Mouse (Mus musculus) hindbrain, embryonic 15.5 days (tissue): ENCODE data around the gene Map4k5. TPM values are rescaled to one million over a fixed set of nuclear protein-coding genes. Genes with fewer than 3 reads are reported as not detected.

Experiments used
- ATAC-seq: fragments of 200-750 bp; cut with Nextera tagmentation; 2 replicates; pipeline ENCODE4 v1.8.0; 2017; ENCODE audit warnings: low read depth, moderate number of reproducible peaks, moderate TSS enrichment; ENCODE audit not compliant: low FRiP score
- H3K27ac ChIP-seq: fragments of 300-500 bp; sonication (generic); replicated peaks from 2 replicates; pipeline ENCODE4 v1.5.1; 2015; ENCODE audit warnings: mild to moderate bottlenecking, inconsistent platforms
- H3K27me3 ChIP-seq: fragments of 300-500 bp; sonication (generic); 2 replicates; pipeline ENCODE4 v1.6.1; 2015; ENCODE audit warnings: control low read depth, inconsistent platforms
- H3K36me3 ChIP-seq: fragments of 300-500 bp; sonication (generic); 2 replicates; pipeline ENCODE4 v1.6.1; 2015; ENCODE audit warnings: control low read depth, inconsistent platforms
- H3K4me1 ChIP-seq: fragments of 300-500 bp; sonication (generic); replicated peaks from 2 replicates; pipeline ENCODE4 v1.6.1; 2015; ENCODE audit warnings: control low read depth, inconsistent platforms
- H3K4me2 ChIP-seq: fragments of 300-500 bp; sonication (generic); 2 replicates; pipeline ENCODE4 v1.6.1; 2015; ENCODE audit warnings: moderate library complexity, mild to moderate bottlenecking, inconsistent platforms
- H3K4me3 ChIP-seq: fragments of 300-500 bp; sonication (generic); 2 replicates; pipeline ENCODE4 v1.5.1; 2015; ENCODE audit warnings: mild to moderate bottlenecking, inconsistent platforms
- H3K9ac ChIP-seq: fragments of 300-500 bp; sonication (generic); 2 replicates; pipeline ENCODE4 v1.6.1; 2015; ENCODE audit warnings: inconsistent platforms
- H3K9me3 ChIP-seq: fragments of 300-500 bp; sonication (generic); 2 replicates; pipeline ENCODE4 v1.6.1; 2016; ENCODE audit warnings: control low read depth, inconsistent platforms
- WGBS: fragments of 180-500 bp; shearing (Covaris S2); methylation state at CpG from one replicate; pipeline ENCODE4 v1.1.7; 2015; 5-methylcytosine and 5-hydroxymethylcytosine counted together
- polyA plus RNA-seq: library from polyadenylated mRNA; unstranded; fragments of >200 nt; fragmentation: Nextera tagmentation; extraction: Ambion mirVana; gene quantifications from 2 replicates; pipeline ENCODE4 v1.2.1, GENCODE M21; 2015

Map4k5 gene
- polyA plus RNA-seq, 1 experiment from 2014 or later: 26.6 TPM

DNA sequence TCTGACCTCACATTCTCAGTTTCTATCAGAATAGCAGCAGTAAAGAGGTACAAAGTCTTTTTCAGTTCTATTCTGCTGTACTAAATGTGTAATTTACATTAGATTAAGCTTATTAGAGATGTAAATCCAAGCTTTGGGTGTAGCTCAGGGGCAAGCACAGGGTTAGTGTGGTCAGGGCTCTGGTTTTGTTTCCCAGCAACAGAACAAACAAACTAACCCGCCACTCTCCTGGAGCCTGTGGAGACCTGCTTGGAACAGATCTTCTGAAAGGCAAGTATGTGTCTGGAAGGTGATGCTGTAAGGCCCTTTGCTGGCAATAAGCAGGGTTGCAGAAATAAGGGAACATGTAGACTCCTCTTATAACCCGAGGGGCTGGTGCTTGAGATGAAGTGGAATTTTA is 64.8 kb downstream of the Map4k5 start:
- Histone ChIP-seq H3K27ac (no peak overlapping the region), H3K9me3 (no peaks in the 10 kb centered on the region), H3K4me3 (no peak overlapping the region), H3K36me3 (peaks cover 45% of the 10 kb centered on the region), H3K9ac (no peak overlapping the region), H3K27me3 (no peaks in the 10 kb centered on the region), H3K4me1 (no peaks in the 10 kb centered on the region), H3K4me2 (no peak overlapping the region)
- ATAC-seq: no peak
- 65% methylated on average over 2 of the region's 2 CpGs for WGBS

DNA sequence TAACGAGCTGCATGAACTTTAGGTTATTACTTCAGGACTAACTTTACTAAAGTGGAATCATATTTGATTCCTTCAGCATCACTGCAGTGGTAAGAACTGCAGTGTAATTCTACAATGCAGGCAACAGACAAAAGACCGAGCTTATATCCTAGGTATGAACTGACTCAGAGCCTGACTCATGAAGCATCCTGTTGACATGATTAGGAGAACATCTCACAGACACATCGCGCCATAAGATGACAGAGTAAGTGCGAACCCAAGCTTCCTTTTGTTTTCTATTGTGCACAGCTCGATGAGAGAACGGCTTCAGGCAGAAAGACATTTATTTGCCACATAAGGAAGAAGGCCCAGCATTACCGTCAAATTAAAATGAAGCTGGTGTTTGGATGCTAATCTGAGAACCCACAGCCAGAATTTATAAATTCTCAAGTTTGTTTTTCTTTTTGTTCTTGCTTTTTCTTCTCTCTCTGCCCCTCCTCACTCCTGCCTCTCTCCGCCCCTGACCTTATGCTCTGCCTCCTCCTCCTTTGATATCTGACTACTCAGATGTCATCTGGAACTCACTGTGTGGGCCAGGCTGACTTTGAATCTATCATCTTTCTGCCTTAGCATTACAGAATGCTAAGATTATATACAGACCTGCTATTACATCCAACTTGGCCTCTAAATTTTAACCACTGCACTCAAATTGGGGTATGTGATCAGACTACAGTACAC is 68.0 kb downstream of the Map4k5 start:
- Histone ChIP-seq H3K4me1 (no peaks in the 10 kb centered on the region), H3K4me2 (no peak overlapping the region), H3K9me3 (no peaks in the 10 kb centered on the region), H3K27me3 (no peaks in the 10 kb centered on the region), H3K9ac (no peak overlapping the region), H3K4me3 (no peak overlapping the region), H3K27ac (no peak overlapping the region), H3K36me3 (peaks cover 61% of the 10 kb centered on the region)
- ATAC-seq: no peak
- WGBS: 83% methylated on average over 9 of the region's 9 CpGs

DNA sequence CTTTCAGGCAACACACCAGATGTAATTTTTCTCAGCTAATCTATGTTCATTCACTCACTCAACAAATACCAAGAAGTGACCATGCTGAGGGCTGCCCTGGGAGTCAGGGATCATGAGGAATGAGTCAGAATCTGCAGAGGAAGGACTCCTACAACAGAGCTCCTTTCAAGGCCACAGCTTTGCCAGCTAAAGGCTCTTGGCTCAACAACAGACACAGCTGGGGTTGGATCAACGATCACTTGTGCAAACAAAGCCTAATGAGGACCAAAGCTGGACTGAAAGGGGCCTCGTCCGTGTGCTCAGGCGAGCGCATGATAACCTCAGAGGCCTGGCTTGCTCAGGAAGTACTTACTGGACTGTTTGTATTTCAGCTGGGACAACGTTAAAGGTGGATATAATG is 78.7 kb downstream of the Map4k5 start:
- H3K4me1 ChIP-seq: 0 out of 2 replicates have a peak, but pooled peaks cover 8% of the 10 kb centered on the region
- no peak overlapping the region for H3K9ac ChIP-seq
- 45% methylated on average over 6 of the region's 6 CpGs for WGBS
- H3K27ac ChIP-seq: 0 out of 2 replicates have a peak overlapping the region, but pooled peaks have one; percentile 25
- no peaks in the 10 kb centered on the region for H3K27me3 ChIP-seq
- H3K36me3 ChIP-seq: peaks cover 46% of the 10 kb centered on the region
- no peak overlapping the region for H3K4me2 ChIP-seq
- no peaks in the 10 kb centered on the region for H3K9me3 ChIP-seq
- ATAC-seq: no peak
- H3K4me3 ChIP-seq: no peak overlapping the region

DNA sequence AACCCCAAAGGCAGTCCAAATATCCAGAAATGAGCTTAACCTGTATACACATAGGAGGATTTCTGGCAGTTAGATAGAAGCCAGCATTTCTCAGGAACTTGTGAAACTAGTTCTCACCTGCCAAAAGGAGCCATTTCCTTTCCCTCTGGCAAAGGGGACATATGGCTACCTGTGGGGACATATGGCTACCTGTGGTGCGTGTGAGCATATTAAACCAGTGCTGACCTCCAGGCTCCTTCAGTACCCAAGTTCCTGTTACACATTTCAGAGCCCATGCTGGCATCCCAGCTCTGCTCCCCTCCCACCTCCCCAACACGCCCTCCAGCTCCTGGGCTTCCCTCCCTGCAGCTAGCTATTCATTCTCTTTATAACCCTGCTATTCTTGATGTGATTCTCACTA is 79.4 kb downstream of the Map4k5 start:
- H3K9ac ChIP-seq: no peak overlapping the region
- peaks cover 40% of the 10 kb centered on the region for H3K36me3 ChIP-seq
- H3K4me2 ChIP-seq: no peak overlapping the region
- 0 out of 2 replicates have a peak, but pooled peaks cover 8% of the 10 kb centered on the region for H3K4me1 ChIP-seq
- H3K4me3 ChIP-seq: no peak overlapping the region
- H3K27me3 ChIP-seq: no peaks in the 10 kb centered on the region
- ATAC-seq: no peak
- H3K27ac ChIP-seq: no peak overlapping the region
- H3K9me3 ChIP-seq: no peaks in the 10 kb centered on the region
- WGBS: 75% methylated on average over 2 of the region's 2 CpGs

DNA sequence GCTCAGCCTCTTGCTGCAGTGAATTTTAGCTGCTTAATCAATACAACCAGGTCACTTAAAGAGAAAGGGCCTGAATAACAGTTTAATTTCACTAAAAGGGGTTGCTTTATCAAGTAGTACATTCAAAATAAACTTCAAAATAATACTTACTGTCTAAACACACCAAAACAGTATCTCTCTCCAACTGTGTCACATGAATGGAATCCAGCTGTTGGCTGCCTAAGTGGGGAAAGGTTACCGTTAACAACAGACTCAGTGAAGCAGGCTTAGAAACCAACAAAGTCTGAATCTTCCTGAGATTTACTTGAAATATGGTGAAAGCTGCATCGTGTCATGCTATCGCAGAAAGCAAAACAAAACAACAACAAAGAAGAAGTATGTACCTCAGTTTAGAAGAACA is 80.0 kb downstream of the Map4k5 start:
- Histone ChIP-seq H3K9me3 (no peaks in the 10 kb centered on the region), H3K4me1 (0 out of 2 replicates have a peak, but pooled peaks cover 8% of the 10 kb centered on the region), H3K9ac (no peak overlapping the region), H3K27ac (no peak overlapping the region), H3K4me3 (no peak overlapping the region), H3K27me3 (no peaks in the 10 kb centered on the region), H3K36me3 (peaks cover 39% of the 10 kb centered on the region), H3K4me2 (no peak overlapping the region)
- WGBS: 82% methylated on average over 3 of the region's 3 CpGs
- no peak for ATAC-seq

DNA sequence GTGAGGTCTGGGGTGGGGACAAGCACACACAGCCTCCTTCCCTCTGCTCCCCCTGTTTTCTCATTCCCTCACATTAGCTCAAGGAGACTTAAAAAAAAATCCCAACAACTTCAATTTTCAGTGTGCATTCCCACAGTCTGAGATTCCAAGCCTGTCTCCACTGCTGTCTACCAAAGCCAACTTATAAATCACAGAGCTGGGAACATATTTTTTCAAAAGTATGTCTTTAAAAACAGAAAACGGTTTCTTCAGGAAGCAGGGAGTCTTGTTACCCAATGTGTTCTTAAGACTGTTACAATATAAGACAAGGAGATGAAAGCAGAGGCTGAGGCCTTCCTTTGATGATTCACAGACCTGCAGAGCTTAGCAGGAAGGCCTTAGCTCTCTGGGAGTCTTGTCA is 81.0 kb downstream of the Map4k5 start:
- Histone ChIP-seq H3K36me3 (peaks cover 39% of the 10 kb centered on the region), H3K4me1 (0 out of 2 replicates have a peak, but pooled peaks cover 8% of the 10 kb centered on the region), H3K27me3 (no peaks in the 10 kb centered on the region), H3K4me2 (no peak overlapping the region), H3K9ac (no peak overlapping the region), H3K4me3 (no peak overlapping the region), H3K9me3 (no peaks in the 10 kb centered on the region), H3K27ac (no peak overlapping the region)
- WGBS: 67% methylated on average over 1 of the region's 1 CpGs
- ATAC-seq: no peak

DNA sequence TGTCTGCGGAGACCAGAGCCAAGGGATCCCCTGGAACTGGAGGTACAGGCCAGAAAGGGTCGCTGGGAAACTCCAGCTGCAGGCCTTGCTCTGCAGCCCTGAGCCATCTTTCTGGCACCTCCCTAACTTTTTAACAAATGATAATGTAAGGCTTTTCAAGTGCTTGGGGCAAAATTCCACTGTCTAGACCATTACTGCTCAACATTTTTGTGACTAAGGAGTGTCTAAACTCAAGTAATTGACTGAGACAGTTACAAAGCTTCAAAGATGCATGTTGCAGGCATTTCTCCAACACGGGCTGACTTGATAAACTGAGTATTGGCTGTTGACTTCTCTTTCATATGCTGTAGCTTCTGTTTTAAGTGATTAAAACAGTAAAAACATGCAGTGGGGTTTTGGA is 83.6 kb downstream of the Map4k5 start:
- no peaks in the 10 kb centered on the region for H3K27me3 ChIP-seq
- peaks cover 33% of the 10 kb centered on the region for H3K36me3 ChIP-seq
- no peak for ATAC-seq
- 0 out of 2 replicates have a peak, but pooled peaks cover 6% of the 10 kb centered on the region for H3K4me1 ChIP-seq
- WGBS: 82% methylated on average over 3 of the region's 3 CpGs
- no peak overlapping the region for H3K27ac ChIP-seq
- H3K9me3 ChIP-seq: no peaks in the 10 kb centered on the region
- no peak overlapping the region for H3K9ac ChIP-seq
- H3K4me3 ChIP-seq: no peak overlapping the region
- no peak overlapping the region for H3K4me2 ChIP-seq

DNA sequence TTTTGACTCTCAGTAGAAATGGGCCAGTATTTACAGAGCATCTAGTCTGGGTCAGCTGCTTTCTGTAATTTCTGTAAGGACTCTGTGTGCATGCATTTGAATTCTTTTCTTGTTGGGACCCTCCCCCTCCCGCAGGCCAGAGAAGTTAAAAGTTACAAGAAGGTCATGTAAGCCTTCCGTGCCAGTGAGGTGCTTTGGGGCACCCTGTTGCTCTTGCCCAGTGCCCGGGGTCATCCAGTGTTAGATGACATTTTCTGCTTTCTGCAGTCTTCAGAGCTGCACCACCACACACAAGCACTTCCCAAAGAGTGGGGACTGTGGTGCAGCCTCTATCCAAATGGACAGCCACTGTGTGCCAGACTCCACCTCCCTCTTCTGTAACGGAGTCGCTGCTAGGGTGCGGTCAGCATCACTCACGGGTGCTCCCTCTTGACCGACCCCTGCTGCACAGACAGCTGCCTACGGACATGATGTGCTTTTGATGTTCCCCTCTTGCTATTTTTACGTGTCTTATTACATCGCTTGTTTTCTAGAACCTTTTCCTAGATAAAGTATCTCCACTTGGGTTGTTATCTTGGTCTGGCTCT is 85.5 kb downstream of the Map4k5 start:
- WGBS: 80% methylated on average over 11 of the region's 11 CpGs
- no peak overlapping the region for H3K27ac ChIP-seq
- H3K4me3 ChIP-seq: no peak overlapping the region
- peaks cover 37% of the 10 kb centered on the region for H3K36me3 ChIP-seq
- no peaks in the 10 kb centered on the region for H3K9me3 ChIP-seq
- no peak for ATAC-seq
- H3K4me2 ChIP-seq: no peak overlapping the region
- H3K27me3 ChIP-seq: no peaks in the 10 kb centered on the region
- H3K9ac ChIP-seq: no peak overlapping the region
- no peaks in the 10 kb centered on the region for H3K4me1 ChIP-seq

DNA sequence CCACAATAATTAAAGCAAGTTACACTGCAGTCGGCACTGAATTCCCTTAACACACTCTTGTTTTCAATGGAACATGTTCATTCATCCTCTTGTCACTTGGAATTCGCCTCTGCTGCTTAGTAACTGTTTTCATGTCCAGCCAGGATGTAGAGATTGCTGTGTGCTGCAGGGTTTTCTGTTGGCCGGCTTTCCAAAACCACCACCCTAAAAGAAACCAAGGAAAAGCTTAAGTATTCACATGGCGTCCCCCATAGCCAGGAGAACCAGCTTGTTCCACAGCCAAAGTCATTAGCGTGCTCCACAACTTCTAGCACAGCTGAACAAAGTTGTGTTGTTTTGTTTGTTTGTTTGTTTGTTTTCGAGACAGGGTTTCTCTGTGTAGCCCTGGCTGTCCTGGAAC is 87.9 kb downstream of the Map4k5 start:
- WGBS: 77% methylated on average over 6 of the region's 6 CpGs
- ATAC-seq: no peak
- H3K36me3 ChIP-seq: peaks cover 37% of the 10 kb centered on the region

DNA sequence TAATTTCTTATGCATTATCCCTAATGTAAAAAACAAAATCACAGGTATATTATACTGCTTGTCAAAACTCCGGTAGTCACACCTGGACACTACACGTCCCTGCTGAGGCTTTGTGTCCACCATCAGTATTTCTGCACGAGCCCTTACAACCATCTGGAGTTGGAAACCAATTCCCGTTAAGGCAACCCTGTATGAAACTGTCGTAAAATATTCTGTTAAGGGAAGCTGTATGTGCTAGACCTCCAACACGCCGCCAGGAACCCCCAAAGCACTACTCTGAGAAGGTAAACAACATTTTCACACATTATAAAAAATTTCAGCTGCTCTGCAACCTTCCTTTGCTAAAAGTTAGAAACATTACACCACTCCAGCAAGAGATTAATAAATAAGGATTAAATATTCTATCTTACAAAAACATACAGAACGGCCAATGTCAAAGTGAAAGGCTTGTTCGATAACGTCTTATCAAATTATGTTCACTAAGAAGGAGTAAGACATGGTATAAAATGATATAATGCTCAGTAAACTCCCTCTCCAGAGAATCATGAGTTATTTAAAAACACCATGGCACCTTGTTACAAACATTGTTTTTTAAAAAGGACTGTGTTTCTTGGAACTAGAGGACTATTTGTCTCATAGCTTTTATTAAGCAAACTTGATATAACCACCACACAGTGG is 88.5 kb downstream of the Map4k5 start:
- Histone ChIP-seq H3K9ac (no peak overlapping the region), H3K27ac (no peak overlapping the region), H3K9me3 (no peaks in the 10 kb centered on the region), H3K27me3 (no peaks in the 10 kb centered on the region), H3K36me3 (peaks cover 37% of the 10 kb centered on the region), H3K4me3 (no peak overlapping the region), H3K4me1 (no peaks in the 10 kb centered on the region), H3K4me2 (no peak overlapping the region)
- no peak for ATAC-seq
- WGBS: 95% methylated on average over 10 of the region's 10 CpGs

More for the DNA sequence above, 87.9 kb downstream of the Map4k5 start:
- no peak overlapping the region for H3K4me2 ChIP-seq
- H3K4me1 ChIP-seq: no peaks in the 10 kb centered on the region
- H3K27me3 ChIP-seq: no peaks in the 10 kb centered on the region
- H3K27ac ChIP-seq: no peak overlapping the region
- H3K4me3 ChIP-seq: no peak overlapping the region
- no peaks in the 10 kb centered on the region for H3K9me3 ChIP-seq
- H3K9ac ChIP-seq: no peak overlapping the region

DNA sequence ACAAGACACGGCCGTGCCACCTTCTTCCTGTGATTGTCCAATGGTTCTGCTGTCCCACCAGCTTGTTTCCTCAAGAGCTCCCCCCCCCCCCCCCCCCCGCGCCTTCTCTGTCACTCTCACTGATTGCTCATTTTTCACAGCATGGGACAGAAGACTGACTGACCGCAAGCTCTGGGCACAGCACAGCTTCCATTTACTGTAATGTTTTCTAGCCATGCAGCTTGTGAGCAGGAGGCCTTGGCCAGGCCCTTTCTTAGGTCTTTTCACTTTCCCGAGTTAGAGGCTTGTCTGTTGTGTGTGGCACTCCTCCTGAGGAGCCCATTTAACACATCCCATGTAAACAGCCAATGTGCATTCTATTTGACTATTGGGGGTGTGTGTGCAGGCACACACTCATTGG is 89.8 kb downstream of the Map4k5 start:
- WGBS: 83% methylated on average over 4 of the region's 6 CpGs
- H3K36me3 ChIP-seq: peaks cover 33% of the 10 kb centered on the region
- H3K27ac ChIP-seq: no peak overlapping the region
- no peak for ATAC-seq
- no peak overlapping the region for H3K9ac ChIP-seq
- no peaks in the 10 kb centered on the region for H3K4me1 ChIP-seq
- H3K4me3 ChIP-seq: no peak overlapping the region
- H3K9me3 ChIP-seq: no peaks in the 10 kb centered on the region
- no peak overlapping the region for H3K4me2 ChIP-seq
- no peaks in the 10 kb centered on the region for H3K27me3 ChIP-seq

DNA sequence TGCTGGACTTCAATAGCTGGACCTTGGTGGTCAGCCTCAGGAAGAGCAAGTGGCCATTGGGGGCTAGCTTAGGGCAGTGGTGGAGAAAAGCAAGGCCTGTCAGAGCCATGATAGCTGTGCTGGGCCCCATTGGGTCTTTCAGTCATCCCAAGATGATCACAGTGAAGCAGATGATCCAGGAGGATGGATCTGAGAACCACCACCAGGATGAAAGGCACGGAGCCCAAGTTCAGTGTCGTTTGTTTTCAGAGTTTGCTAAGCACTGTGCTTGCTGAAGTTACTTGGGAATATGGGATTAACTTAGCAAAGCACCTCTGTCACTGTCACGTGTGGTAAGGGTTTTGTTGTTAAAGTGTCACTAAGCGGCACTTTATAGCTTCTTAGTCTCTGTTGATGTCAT is 92.4 kb downstream of the Map4k5 start:
- H3K4me2 ChIP-seq: no peak overlapping the region
- peaks cover 12% of the 10 kb centered on the region for H3K36me3 ChIP-seq
- H3K9me3 ChIP-seq: no peaks in the 10 kb centered on the region
- no peak overlapping the region for H3K4me3 ChIP-seq
- H3K4me1 ChIP-seq: no peaks in the 10 kb centered on the region
- H3K27me3 ChIP-seq: no peaks in the 10 kb centered on the region
- no peak for ATAC-seq
- 86% methylated on average over 4 of the region's 4 CpGs for WGBS
- H3K27ac ChIP-seq: no peak overlapping the region
- no peak overlapping the region for H3K9ac ChIP-seq
